Mouse (Mus musculus): Measurements from ENCODE around the gene Sh2d3c. TPM values are rescaled to one million over a fixed set of nuclear protein-coding genes. Genes with fewer than 3 reads are reported as not detected.

Sh2d3c gene
- polyA plus RNA-seq, 1 experiment from 2014 or later = 32.4 TPM

- no peak for ATAC-seq (replicated peaks; ENCODE audit: extremely low read depth, insufficient read depth, low FRiP score)
- Histone ChIP-seq H3K9me3 (replicated peaks; ENCODE audit: control insufficient read depth, low read length) (no peaks in the 10 kb centered on the region), H3K9ac (ENCODE audit: low read length) (no peak overlapping the region), H3K27me3 (ENCODE audit: control insufficient read depth, insufficient read depth, low read length) (peaks cover 15% of the 10 kb centered on the region), H3K27ac (ENCODE audit: low read length) (0 out of 2 replicates have a peak overlapping the region, but pooled peaks have one; percentile 19), H3K4me1 (ENCODE audit: control insufficient read depth, insufficient read depth, low read length) (peaks cover 22% of the 10 kb centered on the region), H3K4me3 (ENCODE audit: low read length) (no peak overlapping the region), H3K4me2 (ENCODE audit: low read depth, low read length) (no peak overlapping the region), H3K36me3 (ENCODE audit: control insufficient read depth, insufficient read depth) (no peaks in the 10 kb centered on the region)
- 46% methylated on average over 6 of the region's 6 CpGs for WGBS
Observed at GRCm38 (mm10) chr2:32737008-32737407, 16.2 kb downstream of the Sh2d3c start.

GRCm38 (mm10) chr2:32739311-32739710 is 18.5 kb downstream of the Sh2d3c start:
- 69% methylated on average over 4 of the region's 4 CpGs for WGBS

GRCm38 (mm10) chr2:32740916-32741272 is 20.0 kb downstream of the Sh2d3c start, which contains the start of gene 6330409D20Rik:
6330409D20Rik (minus strand) TSS chr2:32741016.
- Histone ChIP-seq H3K36me3 (ENCODE audit: control insufficient read depth, insufficient read depth) (no peaks in the 10 kb centered on the region), H3K27ac (ENCODE audit: low read length) (no peak within 1 kb of the TSS), H3K4me2 (ENCODE audit: low read depth, low read length) (peak within 1 kb of the TSS; percentile 75)

More at GRCm38 (mm10) chr2:32739311-32739710, 18.5 kb downstream of the Sh2d3c start:
- Histone ChIP-seq H3K9me3 (replicated peaks; ENCODE audit: control insufficient read depth, low read length) (no peaks in the 10 kb centered on the region), H3K4me2 (ENCODE audit: low read depth, low read length) (no peak overlapping the region), H3K4me3 (ENCODE audit: low read length) (no peak overlapping the region), H3K9ac (ENCODE audit: low read length) (no peak overlapping the region), H3K27me3 (ENCODE audit: control insufficient read depth, insufficient read depth, low read length) (peaks cover 28% of the 10 kb centered on the region), H3K36me3 (ENCODE audit: control insufficient read depth, insufficient read depth) (no peaks in the 10 kb centered on the region), H3K4me1 (ENCODE audit: control insufficient read depth, insufficient read depth, low read length) (peaks cover 11% of the 10 kb centered on the region), H3K27ac (ENCODE audit: low read length) (no peak overlapping the region)
- ATAC-seq (replicated peaks; ENCODE audit: extremely low read depth, insufficient read depth, low FRiP score) = no peak

GRCm38 (mm10) chr2:32741273-32742172 is 20.7 kb downstream of the Sh2d3c start:
- peak; percentile 56 for ATAC-seq (replicated peaks; ENCODE audit: extremely low read depth, insufficient read depth, low FRiP score)
- Histone ChIP-seq H3K27me3 (ENCODE audit: control insufficient read depth, insufficient read depth, low read length) (peaks cover 28% of the 10 kb centered on the region), H3K4me3 (ENCODE audit: low read length) (peak overlapping the region; percentile 53), H3K27ac (ENCODE audit: low read length) (no peak overlapping the region), H3K36me3 (ENCODE audit: control insufficient read depth, insufficient read depth) (no peaks in the 10 kb centered on the region), H3K9ac (ENCODE audit: low read length) (peak overlapping the region; percentile 65), H3K4me2 (ENCODE audit: low read depth, low read length) (peak overlapping the region; percentile 75), H3K9me3 (replicated peaks; ENCODE audit: control insufficient read depth, low read length) (no peaks in the 10 kb centered on the region), H3K4me1 (ENCODE audit: control insufficient read depth, insufficient read depth, low read length) (peaks cover 11% of the 10 kb centered on the region)
- WGBS = 11% methylated on average over 44 of the region's 58 CpGs

More at GRCm38 (mm10) chr2:32740916-32741272, 20.0 kb downstream of the Sh2d3c start, which contains the start of gene 6330409D20Rik:
- Histone ChIP-seq H3K9me3 (replicated peaks; ENCODE audit: control insufficient read depth, low read length) (no peaks in the 10 kb centered on the region), H3K9ac (ENCODE audit: low read length) (peak within 1 kb of the TSS; percentile 65), H3K27me3 (ENCODE audit: control insufficient read depth, insufficient read depth, low read length) (peaks cover 28% of the 10 kb centered on the region), H3K4me3 (ENCODE audit: low read length) (peak within 1 kb of the TSS; percentile 53), H3K4me1 (ENCODE audit: control insufficient read depth, insufficient read depth, low read length) (peaks cover 11% of the 10 kb centered on the region)
- WGBS = 19% methylated on average over 11 of the region's 11 CpGs
- ATAC-seq (replicated peaks; ENCODE audit: extremely low read depth, insufficient read depth, low FRiP score) = no peak

- H3K27ac ChIP-seq (ENCODE audit: low read length) = no peak overlapping the region
- ATAC-seq (replicated peaks; ENCODE audit: extremely low read depth, insufficient read depth, low FRiP score) = no peak
- H3K4me3 ChIP-seq (ENCODE audit: low read length) = peak overlapping the region; percentile 53
- H3K9ac ChIP-seq (ENCODE audit: low read length) = no peak overlapping the region
- H3K36me3 ChIP-seq (ENCODE audit: control insufficient read depth, insufficient read depth) = 0 out of 2 replicates have a peak, but pooled peaks cover 4% of the 10 kb centered on the region
- WGBS = 16% methylated on average over 18 of the region's 18 CpGs
- no peaks in the 10 kb centered on the region for H3K9me3 ChIP-seq (replicated peaks; ENCODE audit: control insufficient read depth, low read length)
- H3K27me3 ChIP-seq (ENCODE audit: control insufficient read depth, insufficient read depth, low read length) = peaks cover 28% of the 10 kb centered on the region
- H3K4me2 ChIP-seq (ENCODE audit: low read depth, low read length) = peak overlapping the region; percentile 75; the same call in 1 of the 2 replicates
- peaks cover 11% of the 10 kb centered on the region for H3K4me1 ChIP-seq (ENCODE audit: control insufficient read depth, insufficient read depth, low read length)
Observed at GRCm38 (mm10) chr2:32742173-32742531, 21.3 kb downstream of the Sh2d3c start.

- H3K9ac ChIP-seq (ENCODE audit: low read length) = no peak overlapping the region
- peaks cover 6% of the 10 kb centered on the region; the same call in 1 of the 2 replicates for H3K36me3 ChIP-seq (ENCODE audit: control insufficient read depth, insufficient read depth)
- H3K4me1 ChIP-seq (ENCODE audit: control insufficient read depth, insufficient read depth, low read length) = peaks cover 11% of the 10 kb centered on the region
- H3K9me3 ChIP-seq (replicated peaks; ENCODE audit: control insufficient read depth, low read length) = no peaks in the 10 kb centered on the region
- 59% methylated on average over 15 of the region's 15 CpGs for WGBS
- H3K4me3 ChIP-seq (ENCODE audit: low read length) = no peak overlapping the region
- no peak overlapping the region for H3K27ac ChIP-seq (ENCODE audit: low read length)
- H3K4me2 ChIP-seq (ENCODE audit: low read depth, low read length) = no peak overlapping the region
- H3K27me3 ChIP-seq (ENCODE audit: control insufficient read depth, insufficient read depth, low read length) = peaks cover 28% of the 10 kb centered on the region
- ATAC-seq (replicated peaks; ENCODE audit: extremely low read depth, insufficient read depth, low FRiP score) = no peak
Observed at GRCm38 (mm10) chr2:32744272-32744982, 23.6 kb downstream of the Sh2d3c start.

GRCm38 (mm10) chr2:32749082-32749481 is 28.2 kb downstream of the Sh2d3c start:
- Histone ChIP-seq H3K9ac (ENCODE audit: low read length) (no peak overlapping the region), H3K36me3 (ENCODE audit: control insufficient read depth, insufficient read depth) (peaks cover 11% of the 10 kb centered on the region; the same call in 1 of the 2 replicates), H3K9me3 (replicated peaks; ENCODE audit: control insufficient read depth, low read length) (no peaks in the 10 kb centered on the region), H3K4me2 (ENCODE audit: low read depth, low read length) (no peak overlapping the region), H3K4me3 (ENCODE audit: low read length) (no peak overlapping the region), H3K4me1 (ENCODE audit: control insufficient read depth, insufficient read depth, low read length) (peaks cover 2% of the 10 kb centered on the region; the same call in 1 of the 2 replicates), H3K27ac (ENCODE audit: low read length) (no peak overlapping the region), H3K27me3 (ENCODE audit: control insufficient read depth, insufficient read depth, low read length) (no peaks in the 10 kb centered on the region)
- WGBS = 77% methylated on average over 16 of the region's 16 CpGs
- no peak for ATAC-seq (replicated peaks; ENCODE audit: extremely low read depth, insufficient read depth, low FRiP score)

- no peak for ATAC-seq (replicated peaks; ENCODE audit: extremely low read depth, insufficient read depth, low FRiP score)
- WGBS = 71% methylated on average over 7 of the region's 7 CpGs
- no peak overlapping the region for H3K4me2 ChIP-seq (ENCODE audit: low read depth, low read length)
Observed at GRCm38 (mm10) chr2:32750199-32750598, 29.3 kb downstream of the Sh2d3c start.

More at GRCm38 (mm10) chr2:32750199-32750598, 29.3 kb downstream of the Sh2d3c start:
- Histone ChIP-seq H3K27ac (ENCODE audit: low read length) (no peak overlapping the region), H3K4me1 (ENCODE audit: control insufficient read depth, insufficient read depth, low read length) (peaks cover 2% of the 10 kb centered on the region; the same call in 1 of the 2 replicates), H3K9ac (ENCODE audit: low read length) (no peak overlapping the region), H3K9me3 (replicated peaks; ENCODE audit: control insufficient read depth, low read length) (no peaks in the 10 kb centered on the region), H3K4me3 (ENCODE audit: low read length) (no peak overlapping the region), H3K36me3 (ENCODE audit: control insufficient read depth, insufficient read depth) (peaks cover 19% of the 10 kb centered on the region; the same call in 1 of the 2 replicates), H3K27me3 (ENCODE audit: control insufficient read depth, insufficient read depth, low read length) (no peaks in the 10 kb centered on the region)

Measured in heart, embryonic 16.5 days (tissue).